Mouse (Mus musculus) liver, embryonic 16.5 days (tissue): ENCODE data around the gene Top2b. TPM values are rescaled to one million over a fixed set of nuclear protein-coding genes. Genes with fewer than 3 reads are reported as not detected.

ENCODE experiments used
- ATAC-seq: fragments of 200-750 bp; cut with Nextera tagmentation; 2 replicates; pipeline ENCODE4 v1.8.0; 2017; ENCODE audit warnings: low read depth, mild to moderate bottlenecking, moderate number of reproducible peaks, moderate library complexity
- H3K27ac ChIP-seq: fragments of 300-500 bp; sonication (generic); 2 replicates; pipeline ENCODE4 v1.5.1; 2014; ENCODE audit warnings: mild to moderate bottlenecking, low read length
- H3K27me3 ChIP-seq: fragments of 300-500 bp; sonication (generic); 2 replicates; pipeline ENCODE4 v1.6.1; 2014; ENCODE audit warnings: low read depth, low read length, mixed read lengths; ENCODE audit not compliant: control insufficient read depth, insufficient read depth
- H3K36me3 ChIP-seq: fragments of 300-500 bp; sonication (generic); 2 replicates; pipeline ENCODE4 v1.6.1; 2014; ENCODE audit warnings: mild to moderate bottlenecking; ENCODE audit not compliant: control insufficient read depth, insufficient read depth
- H3K4me1 ChIP-seq: fragments of 300-500 bp; sonication (generic); 2 replicates; pipeline ENCODE4 v1.6.1; 2014; ENCODE audit warnings: low read depth, low read length, mixed read lengths; ENCODE audit not compliant: control insufficient read depth
- H3K4me2 ChIP-seq: fragments of 300-500 bp; sonication (generic); 2 replicates; pipeline ENCODE4 v1.6.1; 2014; ENCODE audit warnings: low read depth, low read length, mixed read lengths
- H3K4me3 ChIP-seq: fragments of 300-500 bp; sonication (generic); 2 replicates; pipeline ENCODE4 v1.5.1; 2014; ENCODE audit warnings: low read depth, mild to moderate bottlenecking, low read length
- H3K9ac ChIP-seq: fragments of 300-500 bp; sonication (generic); 2 replicates; pipeline ENCODE4 v1.6.1; 2014; ENCODE audit warnings: low read depth, low read length
- H3K9me3 ChIP-seq: fragments of 300-500 bp; sonication (generic); replicated peaks from 2 replicates; pipeline ENCODE4 v1.6.1; 2016; ENCODE audit warnings: low read length; ENCODE audit not compliant: control insufficient read depth
- WGBS: fragments of 180-500 bp; shearing (Covaris S2); extraction: QIAGEN DNeasy Blood & Tissue Kit; methylation state at CpG from one replicate; pipeline ENCODE4 v1.1.7; 2014; ENCODE audit not compliant: insufficient replicate concordance; 5-methylcytosine and 5-hydroxymethylcytosine counted together
- polyA plus RNA-seq: library from polyadenylated mRNA; unstranded; fragments of >200 nt; fragmentation: Nextera tagmentation; extraction: Ambion mirVana; gene quantifications from 2 replicates; pipeline ENCODE4 v1.2.1, GENCODE M21; 2015

Gene Top2b
- polyA plus RNA-seq, 1 experiment from 2014 or later, result 12.5 TPM

- H3K27me3 ChIP-seq, result no peaks in the 10 kb centered on the region
- H3K4me2 ChIP-seq, result peak overlapping the region; percentile 35
- H3K9me3 ChIP-seq, result no peaks in the 10 kb centered on the region
- H3K4me1 ChIP-seq, result peaks cover 6% of the 10 kb centered on the region
- H3K36me3 ChIP-seq, result no peaks in the 10 kb centered on the region
- peak overlapping the region; percentile 56 for H3K27ac ChIP-seq
- no peak overlapping the region for H3K9ac ChIP-seq
- peak; percentile 90 for ATAC-seq
- H3K4me3 ChIP-seq, result no peak overlapping the region
These were observed 8.2 kb downstream of the Top2b start for GRCm38 (mm10) chr14:16373190-16373589.

- H3K4me2 ChIP-seq, result no peak overlapping the region
- H3K4me1 ChIP-seq, result peaks cover 10% of the 10 kb centered on the region
- H3K9ac ChIP-seq, result no peak overlapping the region
- H3K27ac ChIP-seq, result no peak overlapping the region
- 6% methylated on average over 2 of the region's 2 CpGs for WGBS
- ATAC-seq, result peak; percentile 75
- H3K9me3 ChIP-seq, result no peaks in the 10 kb centered on the region
- H3K27me3 ChIP-seq, result no peaks in the 10 kb centered on the region
- no peak overlapping the region for H3K4me3 ChIP-seq
- no peaks in the 10 kb centered on the region for H3K36me3 ChIP-seq
These were observed 15.1 kb downstream of the Top2b start for GRCm38 (mm10) chr14:16379917-16380570.

GRCm38 (mm10) chr14:16384783-16385182, 19.8 kb downstream of the Top2b start:
- H3K9me3 ChIP-seq, result no peaks in the 10 kb centered on the region
- peaks cover 8% of the 10 kb centered on the region for H3K4me1 ChIP-seq
- H3K9ac ChIP-seq, result no peak overlapping the region
- peak overlapping the region; percentile 10 for H3K4me2 ChIP-seq
- H3K36me3 ChIP-seq, result no peaks in the 10 kb centered on the region; the same call in 1 of the 2 replicates
- H3K27ac ChIP-seq, result peak overlapping the region; percentile 8; the same call in 1 of the 2 replicates
- ATAC-seq, result peak; percentile 95
- no peak overlapping the region for H3K4me3 ChIP-seq
- no peaks in the 10 kb centered on the region for H3K27me3 ChIP-seq
- 24% methylated on average over 1 of the region's 1 CpGs for WGBS

GRCm38 (mm10) chr14:16405187-16405586, 40.2 kb downstream of the Top2b start:
- Histone ChIP-seq H3K4me1 (no peaks in the 10 kb centered on the region), H3K4me3 (no peak overlapping the region), H3K27ac (no peak overlapping the region), H3K9me3 (no peaks in the 10 kb centered on the region), H3K27me3 (no peaks in the 10 kb centered on the region), H3K4me2 (no peak overlapping the region), H3K9ac (no peak overlapping the region), H3K36me3 (peaks cover 2% of the 10 kb centered on the region)
- 83% methylated on average over 4 of the region's 4 CpGs for WGBS
- ATAC-seq, result no peak

GRCm38 (mm10) chr14:16414163-16414562, 49.2 kb downstream of the Top2b start:
- Histone ChIP-seq H3K4me2 (no peak overlapping the region), H3K27ac (no peak overlapping the region), H3K27me3 (no peaks in the 10 kb centered on the region), H3K9ac (no peak overlapping the region), H3K36me3 (peaks cover 19% of the 10 kb centered on the region), H3K9me3 (no peaks in the 10 kb centered on the region), H3K4me3 (no peak overlapping the region), H3K4me1 (no peaks in the 10 kb centered on the region)
- WGBS, result 84% methylated on average over 4 of the region's 4 CpGs
- no peak for ATAC-seq

- H3K27me3 ChIP-seq, result no peaks in the 10 kb centered on the region
- 65% methylated on average over 4 of the region's 4 CpGs for WGBS
- no peak overlapping the region for H3K9ac ChIP-seq
- H3K4me3 ChIP-seq, result no peak overlapping the region
- H3K27ac ChIP-seq, result no peak overlapping the region
- peaks cover 18% of the 10 kb centered on the region for H3K36me3 ChIP-seq
- no peak overlapping the region for H3K4me2 ChIP-seq
- no peak for ATAC-seq
- H3K4me1 ChIP-seq, result no peaks in the 10 kb centered on the region
- no peaks in the 10 kb centered on the region for H3K9me3 ChIP-seq
These were observed 62.6 kb downstream of the Top2b start for GRCm38 (mm10) chr14:16427569-16427968.

- Histone ChIP-seq H3K27me3 (no peaks in the 10 kb centered on the region), H3K27ac (no peak overlapping the region), H3K4me3 (no peak overlapping the region), H3K4me2 (no peak overlapping the region), H3K9me3 (no peaks in the 10 kb centered on the region), H3K36me3 (peaks cover 16% of the 10 kb centered on the region), H3K4me1 (no peaks in the 10 kb centered on the region), H3K9ac (no peak overlapping the region)
- 75% methylated on average over 4 of the region's 4 CpGs for WGBS
- ATAC-seq, result no peak
These were observed 67.0 kb downstream of the Top2b start for GRCm38 (mm10) chr14:16431941-16432499.

GRCm38 (mm10) chr14:16432550-16432949, 67.6 kb downstream of the Top2b start:
- no peak overlapping the region for H3K27ac ChIP-seq
- no peak for ATAC-seq
- 76% methylated on average over 3 of the region's 3 CpGs for WGBS

GRCm38 (mm10) chr14:16433206-16433605, 68.2 kb downstream of the Top2b start:
- whole genome bisulfite sequencing, result 77% methylated on average over 2 of the region's 2 CpGs
- no peak overlapping the region for H3K4me2 ChIP-seq
- no peak for ATAC-seq
- no peaks in the 10 kb centered on the region for H3K9me3 ChIP-seq
- H3K4me1 ChIP-seq, result no peaks in the 10 kb centered on the region
- no peak overlapping the region for H3K4me3 ChIP-seq
- H3K36me3 ChIP-seq, result peaks cover 13% of the 10 kb centered on the region
- H3K9ac ChIP-seq, result no peak overlapping the region
- H3K27ac ChIP-seq, result no peak overlapping the region
- H3K27me3 ChIP-seq, result no peaks in the 10 kb centered on the region

More at GRCm38 (mm10) chr14:16432550-16432949, 67.6 kb downstream of the Top2b start:
- H3K36me3 ChIP-seq, result peaks cover 14% of the 10 kb centered on the region
- no peaks in the 10 kb centered on the region for H3K27me3 ChIP-seq
- H3K4me3 ChIP-seq, result no peak overlapping the region
- H3K4me1 ChIP-seq, result no peaks in the 10 kb centered on the region
- no peak overlapping the region for H3K9ac ChIP-seq
- no peaks in the 10 kb centered on the region for H3K9me3 ChIP-seq
- no peak overlapping the region for H3K4me2 ChIP-seq
